Mouse (Mus musculus) left cerebral cortex, adult 9 months (tissue): ENCODE data around the gene Flrt3.

Experiments
- DNase-seq, 2 experiments: peaks; one replicate each; pipeline ENCODE4 v3.0.0; 2022; ENCODE audit warnings: low spot score in 2 of 2

Flrt3 gene

DNA sequence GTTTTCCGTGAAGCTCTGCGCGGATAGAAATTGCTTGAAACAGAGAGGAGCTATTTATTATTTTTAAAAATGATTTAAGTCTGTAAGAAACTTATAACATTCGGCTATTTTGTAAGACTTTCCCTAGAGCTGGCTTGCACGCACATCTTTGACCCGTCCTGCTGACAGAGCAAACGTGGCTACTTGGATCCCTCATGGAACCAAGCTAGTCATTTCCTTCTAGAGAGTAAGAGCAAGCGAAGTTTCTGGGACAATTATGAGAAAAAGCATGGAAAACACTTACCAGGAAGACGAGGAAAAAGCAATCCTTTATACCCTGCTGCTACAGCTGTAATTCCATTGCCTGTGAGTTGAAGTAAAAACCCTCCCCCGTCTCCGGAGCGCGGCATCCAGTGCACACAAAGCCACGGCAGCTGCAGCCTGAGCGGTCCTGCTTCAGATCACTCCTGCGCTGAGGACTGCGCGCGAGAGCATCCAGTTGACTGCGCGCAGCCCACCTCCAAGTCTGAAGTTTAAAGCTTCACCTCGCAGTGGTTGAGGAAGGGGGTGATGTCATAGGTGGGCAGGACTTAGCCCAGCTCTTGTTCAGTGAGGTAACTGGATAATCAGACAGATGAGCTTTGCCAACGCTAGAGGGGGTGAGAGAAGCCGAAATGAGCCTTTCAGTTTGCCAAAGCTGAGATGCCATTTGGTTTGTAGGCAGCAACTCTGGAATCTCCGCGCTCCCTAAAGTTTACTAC lies at the start of gene Flrt3:
Flrt3 (minus strand) TSS at position 507 of the 740 bp plus-strand sequence.
- peak; percentile 92 to 98 for DNase-seq

- no peak for DNase-seq
Measured at GRCm38 (mm10) chr2:140717407-140717806, 46.1 kb upstream of the Flrt3 start.

DNA sequence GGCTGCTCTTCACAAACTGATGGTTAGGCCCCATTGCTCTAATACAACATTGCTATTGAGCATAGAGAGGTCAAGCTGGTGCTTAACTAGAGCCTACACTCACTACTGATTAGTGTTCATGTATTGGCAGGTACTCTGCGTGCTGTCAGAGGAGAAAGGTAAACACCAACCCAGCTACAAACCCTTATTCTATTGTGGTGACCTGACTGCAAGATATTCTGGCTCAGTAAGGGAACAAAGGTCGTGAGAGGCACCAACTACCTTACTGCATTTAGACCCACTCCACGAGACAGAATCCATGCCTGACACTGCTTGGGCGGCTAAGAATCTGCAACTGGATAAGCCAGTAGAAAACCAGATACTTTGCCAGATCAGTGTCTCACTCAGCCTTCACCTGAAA lies 44.6 kb upstream of the Flrt3 start:
- no peak for DNase-seq

DNA sequence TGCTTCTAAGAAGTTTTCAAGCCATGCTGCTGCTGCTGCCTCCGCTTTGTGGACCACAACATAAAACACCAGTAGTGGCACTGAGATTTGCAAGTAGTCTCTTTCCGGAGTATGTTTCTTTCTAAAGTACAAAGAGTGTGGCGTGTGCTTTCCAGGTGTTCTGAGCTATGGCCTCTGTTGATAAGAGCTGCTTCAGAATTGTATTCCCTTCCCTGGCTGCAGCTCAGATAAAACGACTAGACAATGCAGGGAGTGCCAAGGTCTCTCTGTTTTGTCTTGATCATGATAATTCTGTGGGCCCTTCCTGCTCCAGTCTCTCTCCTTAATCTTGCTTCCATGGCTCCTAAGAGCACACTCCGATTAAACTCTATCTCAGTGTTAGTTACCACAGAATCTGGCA lies 36.3 kb upstream of the Flrt3 start:
- DNase-seq = no peak

GRCm38 (mm10) chr2:140705278-140705677 lies 34.0 kb upstream of the Flrt3 start:
- DNase-seq = no peak

GRCm38 (mm10) chr2:140704146-140704545 lies 32.9 kb upstream of the Flrt3 start:
- no peak for DNase-seq

- no peak for DNase-seq
Measured at GRCm38 (mm10) chr2:140703377-140703776, 32.1 kb upstream of the Flrt3 start.

- no peak for DNase-seq
Measured at GRCm38 (mm10) chr2:140698585-140698984, 27.3 kb upstream of the Flrt3 start.

DNA sequence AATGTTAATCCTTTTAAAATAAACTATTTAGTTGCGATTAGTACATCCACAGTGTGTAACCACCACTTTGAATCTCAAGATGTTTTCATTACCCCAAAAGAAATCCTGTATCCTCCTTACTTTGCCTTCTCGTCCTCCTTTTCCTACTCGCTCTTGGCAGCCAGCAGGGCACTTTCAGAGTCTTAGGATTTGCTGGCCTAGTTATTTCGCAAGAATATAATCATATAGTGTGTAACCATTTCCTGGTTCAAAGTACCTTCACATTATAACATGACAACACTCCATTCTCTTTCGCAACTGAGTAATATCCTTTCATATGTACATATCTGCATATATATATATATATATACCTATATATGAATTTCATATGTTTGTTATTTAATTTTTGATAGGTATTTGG lies 22.6 kb upstream of the Flrt3 start:
- no peak for DNase-seq

- no peak for DNase-seq
Measured at GRCm38 (mm10) chr2:140692461-140692860, 21.2 kb upstream of the Flrt3 start.

DNA sequence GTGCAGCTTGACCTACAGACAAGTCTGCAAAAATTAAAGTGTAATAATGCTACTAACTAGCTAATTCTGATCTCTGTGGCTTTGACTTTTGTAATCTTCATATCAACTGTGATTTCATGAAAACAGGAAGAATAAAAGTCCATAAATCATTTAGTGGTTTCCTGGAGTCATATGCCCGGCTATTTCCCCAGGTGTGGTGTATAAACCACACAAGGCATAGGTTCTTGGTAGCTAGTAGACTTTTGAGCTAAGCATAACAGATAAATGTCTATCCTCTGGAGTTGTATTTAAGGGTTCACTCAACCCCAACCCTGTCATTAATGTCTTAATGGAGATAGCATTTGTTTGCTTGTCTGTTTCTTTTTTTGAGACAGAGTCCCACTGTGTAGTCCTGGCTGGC lies 20.1 kb upstream of the Flrt3 start:
- no peak for DNase-seq

DNA sequence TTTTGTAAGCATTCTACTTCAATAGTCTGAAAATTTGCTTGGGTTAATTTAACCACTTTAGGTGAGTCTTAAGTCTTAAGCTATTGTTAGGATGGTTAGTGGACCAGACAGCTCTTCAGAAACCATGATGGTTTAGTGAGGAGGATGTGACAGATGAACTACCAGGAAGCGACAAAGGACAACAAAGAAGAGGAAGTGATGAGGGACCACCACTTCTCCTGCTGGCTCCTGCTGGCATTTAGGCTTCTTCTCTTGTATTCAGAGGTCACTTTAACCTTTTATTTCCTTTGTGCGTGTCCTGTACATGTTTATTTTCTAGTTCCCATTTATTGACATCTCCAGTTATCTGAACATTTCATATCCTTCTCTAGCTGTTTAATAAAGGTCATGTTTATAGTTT lies 19.6 kb upstream of the Flrt3 start:
- no peak for DNase-seq

- no peak for DNase-seq
Measured at GRCm38 (mm10) chr2:140676728-140677127, 5.5 kb upstream of the Flrt3 start.

DNA sequence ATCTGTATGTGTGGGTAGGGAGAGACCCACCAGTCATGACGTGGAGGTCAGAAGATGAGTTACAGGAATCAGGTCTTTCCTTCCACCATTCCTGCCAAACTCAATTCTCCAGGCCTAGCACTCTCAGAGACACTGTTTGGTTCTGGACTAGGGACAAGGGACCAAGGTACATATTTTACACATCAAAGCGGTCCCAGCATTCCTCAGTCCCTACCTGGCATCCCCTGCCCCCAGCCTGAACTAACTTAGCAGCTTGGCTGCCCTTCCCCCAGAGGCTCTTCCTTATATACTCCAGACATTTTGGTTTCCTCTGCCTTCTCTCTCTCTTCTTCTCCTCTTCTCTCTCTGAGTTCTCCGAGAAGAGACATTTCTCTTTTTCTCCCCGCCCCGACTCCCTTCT lies 2.2 kb upstream of the Flrt3 start:
- no peak for DNase-seq

- peak; percentile 30 to 68 for DNase-seq
Measured at GRCm38 (mm10) chr2:140670457-140670856, 812 bp downstream of the Flrt3 start.

GRCm38 (mm10) chr2:140669786-140670185 lies 1.5 kb downstream of the Flrt3 start:
- no peak for DNase-seq

DNA sequence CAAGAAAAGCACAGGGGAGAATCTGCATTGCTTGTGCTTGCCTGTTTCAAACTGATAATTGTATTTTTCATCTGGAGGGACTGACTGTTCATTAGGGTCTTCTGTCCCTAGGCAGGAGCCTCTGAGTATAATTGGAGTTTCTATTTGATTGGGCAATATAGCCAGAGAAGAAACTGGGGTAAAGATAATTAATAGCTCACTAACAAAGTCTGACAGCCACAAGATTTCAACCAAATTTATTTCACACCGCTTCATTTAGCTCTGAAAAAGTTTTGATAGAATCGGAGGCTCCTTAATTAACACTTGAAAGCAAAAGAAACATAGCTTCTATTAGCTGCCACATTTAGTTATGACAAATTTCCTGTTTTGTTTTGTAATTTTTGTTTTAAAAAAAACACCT lies 2.2 kb downstream of the Flrt3 start:
- DNase-seq = no peak

GRCm38 (mm10) chr2:140668311-140668710 lies 3.0 kb downstream of the Flrt3 start:
- peak; percentile 47 to 87 for DNase-seq

DNA sequence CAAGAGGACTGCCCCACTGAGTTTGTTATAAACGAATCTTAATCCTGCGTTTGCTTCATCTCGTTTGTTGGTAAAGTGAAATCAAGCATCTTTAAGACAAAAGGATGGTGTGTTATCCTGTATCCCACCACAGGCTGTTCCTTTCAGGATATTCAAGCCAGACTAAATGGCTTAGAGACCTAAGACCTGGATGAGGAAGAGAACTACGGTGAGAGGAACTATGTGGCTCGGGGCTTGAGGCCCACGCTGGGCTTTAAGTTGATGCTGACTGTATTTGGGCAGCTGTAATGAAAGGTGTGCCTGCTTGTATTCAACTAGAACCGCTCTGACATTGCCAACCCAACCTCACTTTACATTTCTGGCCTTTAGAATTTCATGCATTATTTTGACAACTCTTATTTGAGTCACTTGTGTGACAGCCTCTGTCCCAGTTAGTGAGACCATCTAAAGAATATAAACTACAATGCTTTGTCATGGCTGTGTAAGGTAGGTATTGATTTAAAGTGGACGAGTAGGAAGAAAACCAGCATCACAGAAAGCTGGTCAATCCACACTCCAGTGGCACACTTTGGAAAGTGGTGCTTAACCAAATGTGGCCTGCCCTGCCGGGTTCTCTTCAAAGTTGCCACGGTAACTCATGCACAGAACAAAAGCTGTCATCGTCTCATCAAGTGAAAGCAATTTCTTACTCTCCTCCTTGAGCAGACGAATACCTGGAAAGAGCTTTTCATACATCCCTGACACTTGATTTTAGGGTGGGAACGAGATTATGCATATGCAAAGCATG lies 3.8 kb downstream of the Flrt3 start:
- DNase-seq = no peak

GRCm38 (mm10) chr2:140666846-140667245 lies 4.4 kb downstream of the Flrt3 start:
- no peak for DNase-seq

- DNase-seq = no peak
Measured at GRCm38 (mm10) chr2:140664381-140664780, 6.9 kb downstream of the Flrt3 start.

DNA sequence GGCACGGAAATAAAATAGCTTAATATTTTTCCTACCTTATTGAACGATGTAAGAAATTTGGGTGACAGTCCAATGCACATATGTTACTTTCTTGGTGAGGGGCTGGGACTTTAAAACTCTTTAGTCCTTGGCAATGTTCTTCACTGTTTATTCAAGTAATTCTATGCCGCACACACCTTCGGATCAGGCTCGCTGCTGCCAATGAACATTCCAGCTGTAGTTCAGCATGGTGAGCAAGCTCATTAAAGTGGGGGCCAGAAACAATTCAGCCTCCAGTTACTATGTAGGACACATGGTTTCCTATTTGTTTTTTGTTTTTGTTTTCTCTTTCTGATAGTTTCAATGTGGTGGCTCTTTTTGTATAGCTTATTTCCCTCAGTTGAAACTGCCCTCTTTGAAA lies 8.6 kb downstream of the Flrt3 start:
- DNase-seq = no peak

DNA sequence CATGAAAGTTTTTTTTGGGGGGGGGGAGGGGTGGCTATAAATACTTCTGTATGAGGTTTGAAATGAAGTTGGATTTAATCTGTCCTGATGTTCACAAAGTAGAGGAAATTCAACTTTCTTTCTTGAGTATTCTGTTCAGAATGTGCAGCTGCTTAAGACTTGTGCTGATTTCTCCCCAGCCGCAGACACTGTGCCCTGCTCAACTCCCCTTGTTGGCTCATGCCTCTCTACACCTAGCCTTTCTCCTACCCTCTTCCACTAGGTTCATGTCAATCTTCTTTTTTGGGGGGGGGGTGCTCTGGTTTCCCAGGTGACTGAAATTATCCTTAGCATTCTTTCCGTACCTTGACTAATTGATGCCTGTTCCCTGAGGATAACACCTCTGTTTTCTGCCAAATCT lies 17.3 kb downstream of the Flrt3 start:
- no peak for DNase-seq
